Mouse (Mus musculus): ENCODE measurements around the gene Osbpl6. TPM values are rescaled to one million over a fixed set of nuclear protein-coding genes. Genes with fewer than 3 reads are reported as not detected.
A peak's percentile ranks its signal among the peaks of the same experiment; 100 is the strongest.

Gene Osbpl6
- polyA plus RNA-seq, 1 experiment: 40.8 TPM

GRCm38 (mm10) chr2:76439540-76439939 is 33.2 kb downstream of the Osbpl6 start:
- 53% methylated on average over 2 of the region's 2 CpGs for WGBS

GRCm38 (mm10) chr2:76442086-76442485 is 35.8 kb downstream of the Osbpl6 start:
- no peaks in the 10 kb centered on the region for H3K27me3 ChIP-seq (ENCODE audit: control insufficient read depth, insufficient read depth, low read length)
- no peak for TF ChIP-seq CTCF (IDR thresholded peaks at IDR 0.05; ENCODE audit: borderline replicate concordance, insufficient read depth, low read depth, low read length)
- TF ChIP-seq POLR2A (IDR thresholded peaks at IDR 0.05; ENCODE audit: borderline replicate concordance, insufficient read depth, low read length): no peak
- WGBS: 35% methylated on average over 3 of the region's 3 CpGs

More at GRCm38 (mm10) chr2:76439540-76439939, 33.2 kb downstream of the Osbpl6 start:
- TF ChIP-seq CTCF (IDR thresholded peaks at IDR 0.05; ENCODE audit: borderline replicate concordance, insufficient read depth, low read depth, low read length) (no peak), POLR2A (IDR thresholded peaks at IDR 0.05; ENCODE audit: borderline replicate concordance, insufficient read depth, low read length) (no peak)
- Histone ChIP-seq H3K27ac (ENCODE audit: insufficient read depth, low read length) (no peak overlapping the region), H3K4me3 (replicated peaks; ENCODE audit: insufficient read depth, low read depth, low read length) (no peak overlapping the region), H3K27me3 (ENCODE audit: control insufficient read depth, insufficient read depth, low read length) (no peaks in the 10 kb centered on the region), H3K4me1 (ENCODE audit: control insufficient read depth, insufficient read depth, low read length) (peaks cover 9% of the 10 kb centered on the region)
- DNase-seq: no peak

GRCm38 (mm10) chr2:76449836-76450355 is 43.6 kb downstream of the Osbpl6 start:
- H3K27me3 ChIP-seq (ENCODE audit: control insufficient read depth, insufficient read depth, low read length): no peaks in the 10 kb centered on the region
- H3K27ac ChIP-seq (ENCODE audit: insufficient read depth, low read length): no peak overlapping the region
- 88% methylated on average over 6 of the region's 6 CpGs for WGBS
- TF ChIP-seq POLR2A (IDR thresholded peaks at IDR 0.05; ENCODE audit: borderline replicate concordance, insufficient read depth, low read length): no peak
- TF ChIP-seq CTCF (IDR thresholded peaks at IDR 0.05; ENCODE audit: borderline replicate concordance, insufficient read depth, low read depth, low read length): no peak
- peaks cover 6% of the 10 kb centered on the region; the same call in 1 of the 2 replicates for H3K4me1 ChIP-seq (ENCODE audit: control insufficient read depth, insufficient read depth, low read length)
- no peak overlapping the region for H3K4me3 ChIP-seq (replicated peaks; ENCODE audit: insufficient read depth, low read depth, low read length)
- no peak for DNase-seq

More at GRCm38 (mm10) chr2:76442086-76442485, 35.8 kb downstream of the Osbpl6 start:
- no peak overlapping the region for H3K4me3 ChIP-seq (replicated peaks; ENCODE audit: insufficient read depth, low read depth, low read length)
- peaks cover 9% of the 10 kb centered on the region for H3K4me1 ChIP-seq (ENCODE audit: control insufficient read depth, insufficient read depth, low read length)
- DNase-seq: no peak
- no peak overlapping the region for H3K27ac ChIP-seq (ENCODE audit: insufficient read depth, low read length)

- Histone ChIP-seq H3K27me3 (ENCODE audit: control insufficient read depth, insufficient read depth, low read length) (no peaks in the 10 kb centered on the region), H3K4me3 (replicated peaks; ENCODE audit: insufficient read depth, low read depth, low read length) (no peak overlapping the region), H3K4me1 (ENCODE audit: control insufficient read depth, insufficient read depth, low read length) (no peaks in the 10 kb centered on the region), H3K27ac (ENCODE audit: insufficient read depth, low read length) (0 out of 2 replicates have a peak overlapping the region, but pooled peaks have one; percentile 30)
- 86% methylated on average over 5 of the region's 5 CpGs for WGBS
- TF ChIP-seq CTCF (IDR thresholded peaks at IDR 0.05; ENCODE audit: borderline replicate concordance, insufficient read depth, low read depth, low read length): no peak
- peak in 1 of 2 experiments; percentile 40 for DNase-seq
Measured at GRCm38 (mm10) chr2:76466723-76467122, 60.4 kb downstream of the Osbpl6 start.

DNA sequence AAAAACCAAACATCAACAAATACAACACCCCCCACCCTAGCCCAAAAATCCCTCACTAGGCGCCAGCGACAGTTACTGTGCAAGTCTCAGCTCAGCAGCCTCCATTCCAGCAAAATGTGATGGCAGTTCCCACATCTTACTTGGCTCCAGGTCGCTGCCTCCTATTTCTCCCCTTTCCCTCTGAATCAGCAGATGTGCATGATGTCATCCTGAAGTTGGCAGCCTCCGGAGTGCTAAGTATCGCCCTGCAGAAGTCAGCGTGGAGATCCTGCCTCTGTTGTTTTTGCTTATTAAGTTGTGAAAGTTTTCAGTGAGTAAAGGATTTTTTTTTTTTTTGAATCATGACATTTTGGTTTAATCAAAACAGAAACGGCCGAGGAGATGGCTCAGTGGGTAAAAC is 61.9 kb downstream of the Osbpl6 start:
- no peaks in the 10 kb centered on the region for H3K27me3 ChIP-seq (ENCODE audit: control insufficient read depth, insufficient read depth, low read length)
- H3K4me1 ChIP-seq (ENCODE audit: control insufficient read depth, insufficient read depth, low read length): no peaks in the 10 kb centered on the region
- no peak for TF ChIP-seq CTCF (IDR thresholded peaks at IDR 0.05; ENCODE audit: borderline replicate concordance, insufficient read depth, low read depth, low read length)
- DNase-seq: peak in 1 of 2 experiments; percentile 34
- H3K27ac ChIP-seq (ENCODE audit: insufficient read depth, low read length): no peak overlapping the region
- H3K4me3 ChIP-seq (replicated peaks; ENCODE audit: insufficient read depth, low read depth, low read length): no peak overlapping the region
- WGBS: 52% methylated on average over 8 of the region's 8 CpGs

GRCm38 (mm10) chr2:76469091-76469750 is 62.9 kb downstream of the Osbpl6 start:
- WGBS: 93% methylated on average over 6 of the region's 6 CpGs

DNA sequence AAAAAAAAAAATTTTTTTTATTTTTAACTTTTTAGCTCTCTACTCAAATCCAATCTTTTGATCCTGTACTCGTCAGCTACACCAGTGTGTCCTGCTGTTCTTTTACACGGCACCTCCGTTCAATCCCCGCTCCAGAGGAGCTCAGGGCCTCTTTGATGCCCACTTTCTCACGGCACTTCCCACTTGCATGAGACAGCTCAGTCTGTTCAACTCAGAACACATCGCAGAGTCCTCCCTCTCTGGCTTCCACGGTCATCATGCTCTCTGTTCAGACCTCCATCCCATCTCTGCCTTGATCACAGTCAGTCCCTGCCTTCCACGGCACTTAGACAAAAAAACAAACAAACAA is 63.4 kb downstream of the Osbpl6 start:
- no peak for DNase-seq
- TF ChIP-seq CTCF (IDR thresholded peaks at IDR 0.05; ENCODE audit: borderline replicate concordance, insufficient read depth, low read depth, low read length) (no peak), POLR2A (IDR thresholded peaks at IDR 0.05; ENCODE audit: borderline replicate concordance, insufficient read depth, low read length) (no peak)
- no peaks in the 10 kb centered on the region for H3K4me1 ChIP-seq (ENCODE audit: control insufficient read depth, insufficient read depth, low read length)
- H3K27ac ChIP-seq (ENCODE audit: insufficient read depth, low read length): no peak overlapping the region
- H3K4me3 ChIP-seq (replicated peaks; ENCODE audit: insufficient read depth, low read depth, low read length): no peak overlapping the region
- WGBS: 81% methylated on average over 8 of the region's 8 CpGs
- no peaks in the 10 kb centered on the region for H3K27me3 ChIP-seq (ENCODE audit: control insufficient read depth, insufficient read depth, low read length)

More at GRCm38 (mm10) chr2:76469091-76469750, 62.9 kb downstream of the Osbpl6 start:
- no peaks in the 10 kb centered on the region for H3K27me3 ChIP-seq (ENCODE audit: control insufficient read depth, insufficient read depth, low read length)
- no peak overlapping the region for H3K4me3 ChIP-seq (replicated peaks; ENCODE audit: insufficient read depth, low read depth, low read length)
- no peak for TF ChIP-seq CTCF (IDR thresholded peaks at IDR 0.05; ENCODE audit: borderline replicate concordance, insufficient read depth, low read depth, low read length)
- DNase-seq: no peak
- no peak overlapping the region for H3K27ac ChIP-seq (ENCODE audit: insufficient read depth, low read length)
- no peaks in the 10 kb centered on the region for H3K4me1 ChIP-seq (ENCODE audit: control insufficient read depth, insufficient read depth, low read length)

GRCm38 (mm10) chr2:76470391-76470790 is 64.1 kb downstream of the Osbpl6 start:
- Histone ChIP-seq H3K27me3 (ENCODE audit: control insufficient read depth, insufficient read depth, low read length) (no peaks in the 10 kb centered on the region), H3K4me1 (ENCODE audit: control insufficient read depth, insufficient read depth, low read length) (no peaks in the 10 kb centered on the region), H3K4me3 (replicated peaks; ENCODE audit: insufficient read depth, low read depth, low read length) (no peak overlapping the region), H3K27ac (ENCODE audit: insufficient read depth, low read length) (no peak overlapping the region)
- no peak for TF ChIP-seq CTCF (IDR thresholded peaks at IDR 0.05; ENCODE audit: borderline replicate concordance, insufficient read depth, low read depth, low read length)
- no peak for TF ChIP-seq POLR2A (IDR thresholded peaks at IDR 0.05; ENCODE audit: borderline replicate concordance, insufficient read depth, low read length)
- no peak for DNase-seq
- 84% methylated on average over 9 of the region's 9 CpGs for WGBS
